In the genomic region with DNA sequence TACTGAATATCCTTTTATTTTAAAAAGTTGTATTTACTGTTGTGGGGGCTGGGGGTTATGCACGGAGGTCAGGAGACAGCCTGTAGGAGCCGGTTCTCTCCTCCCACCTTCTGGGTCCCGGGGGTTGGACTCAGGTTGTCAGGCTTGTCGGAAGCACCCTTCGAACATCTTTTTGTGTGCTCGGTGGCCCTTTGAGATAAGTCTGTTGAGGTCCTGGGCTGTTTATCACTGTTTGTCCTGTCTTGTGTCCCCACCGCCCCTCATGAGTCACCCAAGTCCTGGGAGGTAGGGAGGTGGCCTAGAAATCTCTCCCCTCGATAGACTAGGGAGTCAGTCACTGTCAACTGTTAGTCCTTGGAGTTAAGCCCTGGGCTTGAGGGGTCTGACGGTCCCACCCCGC, we compare ENCODE assay signal across 15 mouse cellular contexts. TPM values are rescaled to one million over a fixed set of nuclear protein-coding genes. Genes with fewer than 3 reads are reported as not detected.
DNase-seq lines count a peak whose midpoint lies in the region; ATAC-seq and TF ChIP-seq lines count a peak whose summit lies in the region.
"Had no signal": no experiment of that assay in that cellular context is flagged by ENCODE, and none has a peak within 500 bp of the region (broad histone marks: within the 10 kb centered on the region; RNA-seq: fewer than 3 reads in every experiment).

No protein-coding gene starts in this region.

- no peak for TF ChIP-seq EP300 in liver, postnatal 0 days (IDR thresholded peaks at IDR 0.05; ENCODE audit: low read depth)

- no peak overlapping the region for H3K9ac ChIP-seq in forebrain, embryonic 15.5 days (replicated peaks)
- H3K9ac ChIP-seq in forebrain, embryonic 12.5 days, result no peak overlapping the region
- H3K9ac ChIP-seq in liver, embryonic 12.5 days, result no peak overlapping the region
- H3K9ac ChIP-seq in liver, postnatal 0 days (replicated peaks), result no peak overlapping the region
- H3K9ac ChIP-seq in hindbrain, embryonic 14.5 days, result no peak overlapping the region
- H3K9ac ChIP-seq: heart, embryonic 13.5 days; hindbrain, embryonic 12.5 days had no signal

- ATAC-seq in forebrain, embryonic 15.5 days (replicated peaks), result no peak
- no peak for ATAC-seq in forebrain, embryonic 12.5 days (ENCODE audit: low FRiP score)
- ATAC-seq in liver, embryonic 12.5 days, result peak; percentile 32
- ATAC-seq in liver, postnatal 0 days, result no peak
- no peak for ATAC-seq in hindbrain, embryonic 14.5 days (ENCODE audit: low FRiP score)
- ATAC-seq in erythroid progenitor cell, adult 5-6 weeks (replicated peaks; ENCODE audit: low FRiP score, poor library complexity, severe bottlenecking), result no peak
- ATAC-seq: activated CD4-positive, CD25-positive, alpha-beta regulatory T cell, adult 4 months; Patski had no signal

- H3K9me3 ChIP-seq in forebrain, embryonic 15.5 days, result no peaks in the 10 kb centered on the region
- no peaks in the 10 kb centered on the region for H3K9me3 ChIP-seq in forebrain, embryonic 12.5 days
- no peaks in the 10 kb centered on the region for H3K9me3 ChIP-seq in liver, embryonic 12.5 days (replicated peaks)
- no peaks in the 10 kb centered on the region for H3K9me3 ChIP-seq in liver, postnatal 0 days (ENCODE audit: low read length)
- no peaks in the 10 kb centered on the region for H3K9me3 ChIP-seq in hindbrain, embryonic 14.5 days (ENCODE audit: control insufficient read depth, low read length)
- H3K9me3 ChIP-seq: embryonic facial prominence, embryonic 10.5 days; heart, embryonic 13.5 days; hindbrain, embryonic 12.5 days had no signal

- H3K4me3 ChIP-seq in forebrain, embryonic 15.5 days, result no peak overlapping the region
- H3K4me3 ChIP-seq in forebrain, embryonic 12.5 days (replicated peaks), result no peak overlapping the region
- no peak overlapping the region for H3K4me3 ChIP-seq in liver, embryonic 12.5 days
- H3K4me3 ChIP-seq in liver, postnatal 0 days (ENCODE audit: low read depth, low read length), result no peak overlapping the region
- H3K4me3 ChIP-seq in hindbrain, embryonic 14.5 days (replicated peaks; ENCODE audit: low read length), result no peak overlapping the region
- H3K4me3 ChIP-seq: embryonic facial prominence, embryonic 10.5 days; heart, embryonic 13.5 days; hindbrain, embryonic 12.5 days had no signal

- WGBS in forebrain, embryonic 15.5 days, result 88% methylated on average over 10 of the region's 10 CpGs
- WGBS in forebrain, embryonic 12.5 days, result 91% methylated on average over 10 of the region's 10 CpGs
- WGBS in liver, embryonic 12.5 days (ENCODE audit: insufficient replicate concordance), result 25% methylated on average over 10 of the region's 10 CpGs
- 53% methylated on average over 10 of the region's 10 CpGs for WGBS in liver, postnatal 0 days (ENCODE audit: insufficient replicate concordance)
- WGBS in hindbrain, embryonic 14.5 days, result 87% methylated on average over 10 of the region's 10 CpGs

- H3K4me1 ChIP-seq in forebrain, embryonic 15.5 days, result peaks cover 34% of the 10 kb centered on the region
- peaks cover 9% of the 10 kb centered on the region; the same call in 1 of the 2 replicates for H3K4me1 ChIP-seq in forebrain, embryonic 12.5 days
- H3K4me1 ChIP-seq in liver, embryonic 12.5 days, result peaks cover 34% of the 10 kb centered on the region
- H3K4me1 ChIP-seq in liver, postnatal 0 days (ENCODE audit: insufficient read depth), result 0 out of 2 replicates have a peak, but pooled peaks cover 3% of the 10 kb centered on the region
- H3K4me1 ChIP-seq in hindbrain, embryonic 14.5 days (replicated peaks; ENCODE audit: control insufficient read depth, insufficient read depth, low read length), result no peaks in the 10 kb centered on the region; the same call in 1 of the 2 replicates

- no peak for DNase-seq in liver, postnatal 0 days
- peak; percentile 52 for DNase-seq in c-Kit-positive CD71-positive TER-119-negative erythroid progenitor cells, embryonic 14.5 days (ENCODE audit: low read depth)
- no peak for DNase-seq in hindbrain, embryonic 14.5 days (ENCODE audit: low spot score)
- DNase-seq: adrenal gland, postnatal 14 days; gastrocnemius, postnatal 25 days; heart, postnatal 4 days had no signal

- H3K4me2 ChIP-seq in forebrain, embryonic 15.5 days (replicated peaks), result no peak overlapping the region
- no peak overlapping the region for H3K4me2 ChIP-seq in forebrain, embryonic 12.5 days
- H3K4me2 ChIP-seq in liver, embryonic 12.5 days, result no peak overlapping the region
- no peak overlapping the region for H3K4me2 ChIP-seq in liver, postnatal 0 days (ENCODE audit: low read depth, low read length)
- H3K4me2 ChIP-seq in hindbrain, embryonic 14.5 days (replicated peaks), result no peak overlapping the region
- H3K4me2 ChIP-seq: heart, embryonic 13.5 days; hindbrain, embryonic 12.5 days had no signal

- no peak for TF ChIP-seq CTCF in liver, postnatal 0 days (IDR thresholded peaks at IDR 0.05; ENCODE audit: low read depth)

- H3K36me3 ChIP-seq in forebrain, embryonic 15.5 days, result peaks cover 7% of the 10 kb centered on the region
- H3K36me3 ChIP-seq in forebrain, embryonic 12.5 days (replicated peaks), result peaks cover 5% of the 10 kb centered on the region
- H3K36me3 ChIP-seq in liver, embryonic 12.5 days, result peaks cover 51% of the 10 kb centered on the region
- H3K36me3 ChIP-seq in liver, postnatal 0 days (replicated peaks; ENCODE audit: insufficient read depth, low read length), result peaks cover 45% of the 10 kb centered on the region
- peaks cover 25% of the 10 kb centered on the region for H3K36me3 ChIP-seq in hindbrain, embryonic 14.5 days (replicated peaks; ENCODE audit: control insufficient read depth, insufficient read depth)

- no peaks in the 10 kb centered on the region for H3K27me3 ChIP-seq in forebrain, embryonic 15.5 days
- H3K27me3 ChIP-seq in forebrain, embryonic 12.5 days, result no peaks in the 10 kb centered on the region
- no peaks in the 10 kb centered on the region for H3K27me3 ChIP-seq in liver, embryonic 12.5 days (replicated peaks)
- H3K27me3 ChIP-seq in liver, postnatal 0 days (ENCODE audit: insufficient read depth, low read length), result no peaks in the 10 kb centered on the region
- no peaks in the 10 kb centered on the region for H3K27me3 ChIP-seq in hindbrain, embryonic 14.5 days (ENCODE audit: control insufficient read depth, insufficient read depth, low read length)
- H3K27me3 ChIP-seq: heart, embryonic 13.5 days; hindbrain, embryonic 12.5 days; Patski had no signal

- H3K27ac ChIP-seq in forebrain, embryonic 15.5 days (replicated peaks), result peak overlapping the region; percentile 60; the same call in 1 of the 2 replicates
- H3K27ac ChIP-seq in forebrain, embryonic 12.5 days, result no peak overlapping the region; the same call in 1 of the 2 replicates
- no peak overlapping the region for H3K27ac ChIP-seq in liver, embryonic 12.5 days
- no peak overlapping the region for H3K27ac ChIP-seq in liver, postnatal 0 days (ENCODE audit: low read depth)
- H3K27ac ChIP-seq in hindbrain, embryonic 14.5 days, result no peak overlapping the region; the same call in 1 of the 2 replicates
- H3K27ac ChIP-seq: embryonic facial prominence, embryonic 10.5 days; heart, embryonic 13.5 days; hindbrain, embryonic 12.5 days had no signal

RNA-seq across cellular contexts. Expression of gene Hip1r, which starts 24.9 kb away (rescaled TPM):
- 26.9 and 27.5 TPM in 2 replicates for polyA plus RNA-seq in forebrain, embryonic 15.5 days (2015; fragmentation: Nextera tagmentation; extraction: Ambion mirVana)
- 16.0 and 17.9 TPM in 2 replicates for polyA plus RNA-seq in forebrain, embryonic 12.5 days (2016; fragmentation: Nextera tagmentation; extraction: Ambion mirVana)
- 15.2 and 16.7 TPM in 2 replicates for polyA plus RNA-seq in liver, embryonic 12.5 days (2016; fragmentation: Nextera tagmentation; extraction: Ambion mirVana)
- polyA plus RNA-seq in liver, postnatal 0 days (2015; fragmentation: Nextera tagmentation; extraction: Ambion mirVana), result 10.1 and 13.5 TPM in 2 replicates
- polyA plus RNA-seq in hindbrain, embryonic 14.5 days (2014; fragmentation: Nextera tagmentation; extraction: Ambion mirVana), result 22.4 and 27.9 TPM in 2 replicates
- total RNA-seq in erythroid progenitor cell, adult 5-6 weeks (2015; ENCODE audit: low replicate concordance), result 0.84 and 2.2 TPM in 2 replicates
- total RNA-seq in erythroid progenitor cell, adult 5-6 weeks (2017; ENCODE audit: low replicate concordance), result 8.2 and 18.2 TPM in 2 replicates

RNA-seq across cellular contexts. Expression of gene Vps37b, which starts 33.7 kb away (rescaled TPM):
- polyA plus RNA-seq in forebrain, embryonic 15.5 days (2015; fragmentation: Nextera tagmentation; extraction: Ambion mirVana), result 106 and 109 TPM in 2 replicates
- polyA plus RNA-seq in forebrain, embryonic 12.5 days (2016; fragmentation: Nextera tagmentation; extraction: Ambion mirVana), result 70.5 and 73.4 TPM in 2 replicates
- polyA plus RNA-seq in liver, embryonic 12.5 days (2016; fragmentation: Nextera tagmentation; extraction: Ambion mirVana), result 20.9 and 21.8 TPM in 2 replicates
- 16.4 and 17.6 TPM in 2 replicates for polyA plus RNA-seq in liver, postnatal 0 days (2015; fragmentation: Nextera tagmentation; extraction: Ambion mirVana)
- 59.5 and 61.7 TPM in 2 replicates for polyA plus RNA-seq in hindbrain, embryonic 14.5 days (2014; fragmentation: Nextera tagmentation; extraction: Ambion mirVana)
- 15.5 TPM in 2 replicates for total RNA-seq in erythroid progenitor cell, adult 5-6 weeks (2015; ENCODE audit: low replicate concordance)
- total RNA-seq in erythroid progenitor cell, adult 5-6 weeks (2017; ENCODE audit: low replicate concordance), result 7.3 and 9.6 TPM in 2 replicates
